Mouse (Mus musculus) liver, adult (tissue): ENCODE measurements around the gene Cfap46.

Experiments used
- GATA4 ChIP-seq: IDR thresholded peaks from 2 replicates; pipeline ENCODE4 v1.6.1; 2014; ENCODE audit warnings: mild to moderate bottlenecking, low read length; ENCODE audit not compliant: insufficient replicate concordance

Gene Cfap46

DNA sequence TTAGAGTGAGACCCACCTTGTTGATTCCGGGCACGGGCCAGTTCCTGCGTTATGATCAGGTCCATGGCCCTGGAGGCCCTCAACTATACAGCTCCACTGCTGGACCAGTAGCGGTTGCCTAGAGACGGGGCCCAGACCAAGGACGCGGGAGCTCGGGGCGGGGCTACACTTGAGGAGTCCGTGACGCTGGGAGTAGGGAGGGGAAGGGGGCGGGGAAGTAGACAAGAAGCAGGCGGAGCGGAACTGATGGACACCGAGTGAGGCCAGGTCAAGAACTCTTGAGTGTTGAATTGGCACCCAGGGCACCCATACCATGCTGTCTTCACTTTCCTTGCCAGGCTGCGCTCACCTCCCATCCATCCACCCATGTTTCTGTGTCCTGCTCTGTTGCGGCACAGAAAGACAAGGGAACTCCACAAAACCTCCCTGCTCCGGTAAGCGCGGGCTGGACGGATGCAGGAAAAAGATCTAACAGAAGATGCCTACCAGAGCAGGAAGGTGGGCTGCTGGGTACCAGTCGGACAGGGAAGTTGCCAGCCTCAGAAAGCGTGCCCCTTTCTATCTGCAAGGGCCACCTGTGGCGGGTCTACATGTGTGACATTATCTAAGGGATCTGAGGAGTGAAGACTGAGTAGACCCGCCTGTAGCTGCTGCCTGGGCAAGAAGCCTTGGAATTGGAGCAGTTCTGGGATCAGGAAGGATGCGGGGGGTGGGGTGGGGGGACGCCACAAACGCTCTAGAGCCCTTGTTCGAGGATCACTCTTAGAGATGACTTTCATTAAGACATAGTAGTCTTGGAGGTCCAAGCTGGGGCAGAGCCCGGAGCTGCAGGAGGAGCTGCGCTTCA lies at the start of gene Cfap46:
TSS of gene Cfap46 (minus strand) at position 112 of the 847 bp plus-strand sequence.
- no peak for TF ChIP-seq GATA4

DNA sequence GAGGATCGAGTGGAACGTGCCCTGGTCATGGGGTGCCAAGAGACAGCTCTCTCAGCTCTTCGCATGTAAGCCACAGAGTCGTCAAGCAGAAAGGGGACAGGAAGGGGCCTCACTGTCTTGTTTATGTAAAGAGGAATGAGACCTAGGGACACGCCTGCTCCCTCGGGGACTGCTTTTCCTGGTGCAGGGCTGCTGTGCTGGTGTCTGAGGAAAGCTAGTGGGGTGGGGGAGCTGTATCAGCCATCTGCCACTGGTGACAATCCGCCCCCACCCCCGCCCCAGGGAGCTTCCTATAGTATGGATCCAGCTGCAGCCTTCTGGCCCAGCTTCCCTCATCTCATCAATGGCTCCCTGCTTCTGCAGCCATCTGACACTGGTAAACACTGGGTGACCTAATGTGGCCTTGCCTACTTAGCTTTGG lies 47.7 kb upstream of the Cfap46 start:
- no peak for TF ChIP-seq GATA4

DNA sequence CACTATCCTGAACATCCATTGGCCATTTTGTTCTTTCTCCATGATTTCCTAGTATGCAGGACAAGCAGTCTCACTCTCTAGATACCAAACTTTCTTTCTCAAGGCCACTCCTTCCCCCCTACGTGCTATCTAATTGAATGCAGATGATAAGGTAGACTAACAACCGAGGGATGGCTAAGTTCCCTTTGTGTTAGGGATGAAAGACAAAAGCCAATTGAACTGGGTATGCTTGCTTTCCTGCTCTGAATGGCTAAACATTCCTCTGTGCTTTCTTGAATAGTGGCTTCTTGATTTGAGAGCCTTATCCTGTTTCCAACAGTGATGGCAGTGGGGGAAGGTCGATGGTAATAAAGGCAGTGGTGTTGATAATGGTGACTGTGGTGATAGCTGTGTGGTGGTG lies 43.5 kb upstream of the Cfap46 start:
- TF ChIP-seq GATA4, result no peak

DNA sequence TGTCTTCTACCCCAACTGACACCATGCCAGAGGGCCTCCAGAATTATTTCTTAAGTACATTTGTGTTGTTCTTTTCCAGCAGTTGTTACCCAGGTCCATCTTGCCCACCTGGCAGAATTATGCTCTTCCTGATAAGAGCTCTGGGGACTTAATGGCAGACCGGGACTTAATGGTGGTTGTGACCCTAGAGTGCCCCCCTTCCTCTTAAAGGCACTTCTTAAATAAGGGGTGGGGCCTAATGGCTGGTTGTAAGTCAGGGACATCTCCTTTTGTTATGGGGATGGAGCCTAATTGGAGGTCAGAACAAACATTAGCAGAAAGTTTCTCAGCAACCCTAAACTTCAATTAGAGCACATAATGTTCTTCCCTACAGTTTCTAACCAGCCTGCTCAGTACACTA lies 42.0 kb upstream of the Cfap46 start:
- no peak for TF ChIP-seq GATA4

DNA sequence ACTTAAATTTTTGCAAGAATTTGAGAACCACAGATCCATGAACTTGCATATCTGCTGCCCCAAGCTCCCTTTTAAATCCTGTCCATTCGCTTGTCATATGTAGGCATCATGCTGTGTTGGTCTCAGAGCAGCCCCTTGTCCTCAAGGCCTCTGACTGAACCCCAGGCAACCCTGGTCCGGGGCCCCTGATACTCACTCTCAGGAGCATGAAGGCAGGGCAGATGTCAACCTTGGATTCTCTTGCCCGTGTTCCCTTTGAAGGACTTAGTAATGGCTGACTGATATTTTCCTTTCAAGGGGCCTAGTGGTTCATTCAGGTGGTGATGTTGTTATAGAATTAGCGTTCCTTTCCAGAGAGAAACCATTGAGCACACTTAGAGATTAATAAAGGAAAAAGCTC lies 40.4 kb upstream of the Cfap46 start:
- no peak for TF ChIP-seq GATA4

DNA sequence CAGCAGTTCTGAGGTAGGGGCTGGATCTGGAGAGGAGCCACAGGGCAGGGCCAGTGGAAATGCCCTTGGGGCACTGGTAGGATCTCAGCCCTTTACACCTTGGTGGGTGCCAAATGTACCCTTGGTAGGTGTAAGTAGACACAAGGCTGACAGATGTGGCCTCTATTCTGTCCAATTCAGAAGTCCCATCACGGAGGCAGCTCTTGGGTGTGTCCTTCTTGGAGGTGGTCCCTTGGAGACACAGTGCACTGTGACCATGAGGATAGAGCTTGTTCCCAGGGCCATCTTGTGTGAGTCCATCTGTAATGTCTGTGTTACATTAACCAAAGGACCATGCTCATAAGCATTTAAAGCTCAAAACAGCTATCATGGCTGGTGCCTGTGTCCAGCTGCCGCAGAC lies 37.6 kb upstream of the Cfap46 start:
- no peak for TF ChIP-seq GATA4

DNA sequence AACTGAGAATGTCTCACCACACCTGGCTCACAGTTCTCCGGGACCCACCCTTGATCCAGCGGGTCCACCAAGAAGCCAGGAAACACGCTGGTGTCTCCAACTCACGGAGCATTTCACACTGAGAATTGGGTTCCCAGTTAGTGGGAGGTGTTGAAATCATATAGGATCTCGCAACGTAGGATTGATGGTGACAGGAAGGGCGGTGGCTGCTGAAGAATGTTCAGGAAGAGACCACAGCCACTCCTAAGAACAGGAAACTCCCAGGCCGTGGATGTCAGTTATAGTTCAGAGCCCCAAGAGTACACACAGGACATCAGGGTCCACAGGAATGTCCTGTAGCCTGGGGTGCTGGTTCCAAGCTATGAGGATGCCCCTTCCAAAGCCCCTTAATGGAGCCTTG lies 34.2 kb upstream of the Cfap46 start:
- no peak for TF ChIP-seq GATA4

DNA sequence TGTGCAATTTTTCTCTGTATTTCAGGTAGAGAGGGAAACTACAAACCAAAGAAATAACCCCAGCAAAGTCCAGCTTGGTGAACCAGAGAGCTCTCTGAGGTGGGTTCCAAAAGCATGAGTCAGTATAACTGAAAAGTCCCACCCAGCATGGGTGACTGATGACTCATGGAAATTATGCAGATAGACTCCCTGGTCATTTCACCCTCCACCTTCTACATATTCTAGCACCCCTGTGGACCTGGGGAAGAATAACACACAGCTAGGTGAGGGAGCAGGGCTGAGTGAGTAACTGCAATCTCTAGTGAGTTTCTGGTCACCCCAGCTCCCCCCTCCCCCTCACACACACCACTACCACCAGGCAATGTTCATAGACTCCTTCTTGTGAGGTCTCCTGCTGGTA lies 28.2 kb upstream of the Cfap46 start:
- TF ChIP-seq GATA4, result no peak

DNA sequence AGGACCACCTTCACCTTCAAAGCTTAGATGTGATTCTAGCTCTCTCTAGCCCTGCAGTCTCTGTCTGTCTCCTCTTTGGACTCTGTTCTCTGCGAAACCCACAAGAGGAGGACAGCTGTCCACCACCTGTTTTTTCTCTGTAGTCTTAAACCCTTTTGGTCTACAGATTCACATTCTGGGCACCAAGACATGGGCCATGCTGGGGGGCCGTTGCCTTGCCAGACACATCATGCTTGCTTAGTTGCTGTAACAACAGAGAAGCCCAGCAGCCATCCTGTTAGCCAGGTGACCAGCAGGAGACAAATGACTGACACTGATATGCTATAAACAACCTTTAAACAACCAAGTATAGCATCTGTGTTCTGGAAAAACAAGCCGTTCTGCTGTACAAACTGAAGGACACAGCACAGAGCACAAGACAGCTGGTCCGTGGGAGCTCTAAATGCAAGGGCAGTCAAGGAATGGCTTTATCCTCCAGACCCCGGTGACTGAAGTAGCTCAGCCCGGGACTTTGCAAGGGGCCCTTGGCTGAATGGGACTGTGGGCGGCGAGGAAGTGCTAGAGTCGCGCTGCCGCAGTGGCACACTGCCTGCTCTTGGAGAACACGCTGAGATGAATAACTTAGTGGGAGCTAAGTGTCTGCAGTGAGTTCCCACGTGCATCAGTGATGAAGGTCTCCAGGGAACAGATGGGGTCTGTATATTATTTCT lies 22.9 kb upstream of the Cfap46 start:
- no peak for TF ChIP-seq GATA4

DNA sequence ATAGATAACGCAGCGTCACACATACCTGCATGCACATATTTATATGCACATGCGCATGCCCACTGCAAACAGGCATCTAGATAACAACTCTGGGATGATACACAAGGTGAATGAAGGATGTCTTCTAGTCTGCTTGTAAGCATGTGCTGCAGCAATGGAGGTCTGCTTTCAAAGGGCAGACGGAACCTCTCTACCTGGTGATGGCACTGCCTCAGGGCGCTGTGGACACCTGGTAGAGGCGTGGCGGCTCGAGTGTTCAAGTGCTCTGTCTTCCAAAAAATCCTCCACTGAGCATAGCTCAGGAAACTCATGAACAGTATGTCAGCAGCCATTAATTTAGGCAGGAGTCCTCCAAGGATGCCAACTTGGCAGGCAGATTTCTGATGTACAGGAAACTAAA lies 22.2 kb upstream of the Cfap46 start:
- no peak for TF ChIP-seq GATA4

DNA sequence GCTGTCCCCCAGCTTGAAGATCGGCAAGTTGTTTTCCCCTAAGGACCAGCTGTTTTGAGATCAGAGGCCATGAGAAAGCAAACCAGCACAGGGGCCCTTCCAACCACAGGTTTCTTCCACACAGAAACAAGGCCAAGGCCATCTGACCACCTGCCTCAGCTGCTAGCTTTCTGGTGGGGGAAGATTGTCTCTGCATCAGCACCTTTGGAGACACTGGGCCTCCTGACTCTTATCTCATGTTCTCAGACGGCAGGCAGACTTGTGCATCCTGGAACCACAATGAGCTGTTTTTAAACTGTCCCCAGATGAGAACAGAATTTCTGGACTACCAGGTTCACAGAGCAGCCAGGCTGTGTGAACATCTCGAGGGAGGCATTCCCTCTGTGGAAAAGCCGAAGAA lies 21.5 kb upstream of the Cfap46 start:
- no peak for TF ChIP-seq GATA4

DNA sequence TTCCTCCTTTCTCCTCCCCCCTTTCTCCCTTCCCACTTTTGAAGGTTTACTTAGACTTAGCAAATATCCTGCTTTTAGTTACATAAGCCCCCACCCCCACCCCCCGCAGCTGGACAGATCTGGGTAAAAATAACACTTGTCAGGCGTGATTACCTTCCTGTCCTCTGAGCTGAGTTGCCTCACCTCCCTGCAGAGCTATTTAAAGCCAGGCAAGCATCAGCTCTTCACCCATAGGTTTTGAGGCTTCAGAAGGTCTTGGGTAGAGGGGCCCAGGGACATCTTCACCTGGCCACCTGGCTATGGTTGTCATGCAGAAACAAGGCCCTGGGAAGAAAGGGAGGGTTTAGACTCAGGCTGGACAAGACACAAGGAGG lies 20.2 kb upstream of the Cfap46 start:
- no peak for TF ChIP-seq GATA4

DNA sequence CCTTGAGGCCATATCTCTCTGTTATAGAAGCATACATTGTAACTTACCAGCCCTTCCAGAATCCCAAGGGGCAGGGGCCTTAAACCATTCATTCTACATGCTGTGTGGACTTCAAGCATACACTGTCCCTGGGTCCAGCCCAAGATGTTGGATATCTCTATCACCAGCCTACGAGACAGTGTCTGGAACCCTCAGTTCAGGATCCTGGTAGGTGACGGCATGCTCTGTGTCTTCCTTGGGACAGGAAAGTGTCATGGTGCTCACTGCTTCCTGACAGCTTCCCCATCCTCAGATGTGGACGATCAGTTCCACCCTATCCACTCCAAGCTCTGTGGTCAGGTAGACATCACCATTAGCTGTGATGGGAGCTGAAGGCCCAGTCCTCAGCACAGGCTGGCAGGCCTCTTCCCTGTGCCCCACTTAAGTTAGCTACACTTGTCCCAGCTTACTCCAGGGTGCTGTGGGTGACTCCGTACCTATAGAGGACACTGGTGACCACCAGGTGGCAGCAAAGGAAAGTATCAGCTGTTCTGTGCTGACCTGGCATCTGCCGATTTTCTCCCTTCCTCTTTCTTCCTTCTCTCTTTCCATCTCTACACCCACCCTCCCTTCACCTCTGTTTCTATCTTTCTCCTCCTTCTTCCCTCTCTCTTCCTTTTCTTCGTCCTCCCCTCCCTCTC lies 19.7 kb upstream of the Cfap46 start:
- TF ChIP-seq GATA4, result no peak

DNA sequence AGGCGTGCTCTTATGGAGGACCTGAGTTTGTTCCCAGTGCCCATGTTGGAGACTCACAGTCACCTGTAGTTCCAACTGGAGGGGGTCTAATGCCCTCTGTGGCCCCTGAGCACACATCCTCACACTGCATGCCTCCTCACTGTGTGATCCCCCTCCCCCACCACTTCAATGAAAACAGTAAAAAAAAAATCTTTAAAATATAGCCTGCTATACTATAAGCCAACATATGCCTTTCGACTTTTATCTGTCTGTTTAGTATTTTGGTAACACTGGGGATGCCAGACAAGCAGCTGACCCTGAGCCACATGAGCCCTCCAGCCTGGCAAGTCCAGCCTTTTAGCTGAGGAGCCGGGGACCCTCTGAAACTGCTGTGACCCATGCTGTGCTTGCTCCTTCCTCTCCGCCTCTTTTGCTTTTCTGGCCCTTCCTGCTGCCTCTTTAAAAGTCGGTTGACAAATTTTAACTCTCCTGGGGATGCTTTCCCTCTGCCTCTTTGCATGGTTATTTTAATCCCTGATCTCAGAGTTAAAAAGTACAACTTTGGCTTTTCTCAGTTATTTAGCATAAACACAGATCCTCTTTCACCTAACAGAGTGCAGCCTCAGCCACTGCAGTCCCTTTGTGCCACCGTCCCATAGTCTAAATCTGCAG lies 18.2 kb upstream of the Cfap46 start:
- no peak for TF ChIP-seq GATA4

DNA sequence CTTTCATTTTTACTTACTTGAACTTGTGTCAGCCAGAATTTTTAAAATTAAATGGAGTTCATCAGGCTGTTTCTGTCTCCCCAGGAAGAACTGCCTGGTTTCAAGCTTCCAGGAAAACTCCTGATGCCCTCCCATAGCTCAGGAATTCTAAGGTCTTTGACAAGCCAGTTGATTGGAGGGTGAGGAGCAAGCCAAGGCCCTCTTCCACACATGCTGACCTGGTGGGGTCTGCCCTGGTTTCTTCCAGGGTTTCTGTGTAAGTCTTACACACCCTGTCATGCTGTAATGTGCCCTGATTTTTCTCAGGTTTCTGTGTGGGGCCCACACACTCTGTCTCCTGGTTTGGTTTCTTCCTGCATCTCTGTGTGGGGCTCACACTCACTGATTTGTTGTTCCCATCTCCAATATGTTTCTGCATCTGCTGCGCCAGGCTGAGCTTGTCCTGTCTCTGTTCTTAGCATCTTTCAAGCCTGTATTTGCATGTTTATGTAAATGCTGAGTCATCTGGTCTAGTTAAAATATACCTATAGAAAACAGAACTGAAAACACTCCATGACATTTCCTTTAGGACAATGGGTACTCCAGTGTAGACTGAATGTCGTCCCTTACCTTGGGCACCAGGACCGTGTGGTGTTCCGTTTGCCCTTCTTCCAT lies 9.2 kb upstream of the Cfap46 start:
- no peak for TF ChIP-seq GATA4
